Mouse (Mus musculus): ENCODE measurements around the gene Gdi2. TPM values are rescaled to one million over a fixed set of nuclear protein-coding genes. Genes with fewer than 3 reads are reported as not detected.
A peak's percentile ranks its signal among the peaks of the same experiment; 100 is the strongest.
"Not testable (repeated sequence)": the region's sequence is repeated elsewhere in the genome, so short reads cannot be mapped to it uniquely, and the experiment has no call there.

The Gdi2 gene
- 450 and 468 TPM in 2 replicates for polyA plus RNA-seq (2014; fragmentation: Nextera tagmentation; extraction: Ambion mirVana)

DNA sequence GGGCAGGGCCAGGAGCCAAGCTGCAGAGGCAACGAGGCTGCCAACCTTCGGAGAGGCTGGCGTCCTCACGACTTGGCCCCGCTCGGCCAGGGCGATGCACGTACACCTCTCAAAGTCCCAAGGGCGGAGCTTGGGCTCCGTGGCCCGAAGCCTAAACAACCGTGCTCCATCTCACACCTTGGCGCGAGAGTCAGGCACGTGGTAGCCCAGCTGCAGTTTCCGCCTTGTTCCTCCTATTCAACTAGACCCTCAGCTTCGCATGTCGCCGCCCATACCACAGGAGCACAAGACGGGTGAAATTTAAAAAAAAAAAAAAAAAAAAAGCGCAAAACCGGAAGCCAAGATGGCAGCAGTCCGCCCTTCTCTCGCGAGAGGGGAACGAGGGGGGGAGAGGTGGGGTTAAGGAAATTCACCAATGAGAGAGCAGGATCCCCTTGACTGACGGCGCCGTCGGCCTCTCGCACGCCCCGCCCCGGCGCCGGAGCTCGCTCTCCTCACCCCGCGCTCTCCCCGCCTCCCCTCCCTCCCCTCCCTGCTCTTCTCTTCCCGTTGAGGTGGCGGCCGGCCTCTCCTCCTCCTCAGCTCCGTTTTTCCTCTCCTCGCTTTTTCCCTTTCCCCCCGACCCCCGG lies at the start of gene Gdi2:
Gene Gdi2 (plus strand): TSS at position 470 of the 629 bp plus-strand sequence.
- Histone ChIP-seq H3K27ac (ENCODE audit: low read length) (peak within 1 kb of the TSS; percentile 99), H3K27me3 (ENCODE audit: control insufficient read depth, insufficient read depth, low read length) (no peaks in the 10 kb centered on the region), H3K9me3 (ENCODE audit: control insufficient read depth, low read depth, low read length) (no peaks in the 10 kb centered on the region), H3K4me2 (replicated peaks; ENCODE audit: low read depth, low read length) (peak within 1 kb of the TSS; percentile 70), H3K4me3 (ENCODE audit: low read depth, low read length) (peak within 1 kb of the TSS; percentile 94), H3K9ac (replicated peaks; ENCODE audit: low read depth, low read length) (peak within 1 kb of the TSS; percentile 97), H3K36me3 (ENCODE audit: control insufficient read depth, insufficient read depth, low read length) (no peaks in the 10 kb centered on the region), H3K4me1 (ENCODE audit: control insufficient read depth, insufficient read depth, low read length) (peaks cover 20% of the 10 kb centered on the region; the same call in 1 of the 2 replicates)
- peak; percentile 97 for ATAC-seq (ENCODE audit: insufficient number of reproducible peaks, insufficient read depth, low FRiP score, low read depth)
- under 1% methylated on average over 30 of the region's 47 CpGs for whole genome bisulfite sequencing

GRCm38 (mm10) chr13:3495526-3495925 lies 42.3 kb upstream of the Gdi2 start:
- ATAC-seq (ENCODE audit: insufficient number of reproducible peaks, insufficient read depth, low FRiP score, low read depth), result no peak
- Histone ChIP-seq H3K27ac (ENCODE audit: low read length) (no peak overlapping the region), H3K9ac (replicated peaks; ENCODE audit: low read depth, low read length) (no peak overlapping the region), H3K36me3 (ENCODE audit: control insufficient read depth, insufficient read depth, low read length) (no peaks in the 10 kb centered on the region), H3K4me2 (replicated peaks; ENCODE audit: low read depth, low read length) (no peak overlapping the region), H3K4me3 (ENCODE audit: low read depth, low read length) (no peak overlapping the region), H3K9me3 (ENCODE audit: control insufficient read depth, low read depth, low read length) (no peaks in the 10 kb centered on the region), H3K4me1 (ENCODE audit: control insufficient read depth, insufficient read depth, low read length) (no peaks in the 10 kb centered on the region), H3K27me3 (ENCODE audit: control insufficient read depth, insufficient read depth, low read length) (no peaks in the 10 kb centered on the region)
- WGBS, result 95% methylated on average over 4 of the region's 4 CpGs

- ATAC-seq (ENCODE audit: insufficient number of reproducible peaks, insufficient read depth, low FRiP score, low read depth); H3K36me3 ChIP-seq (ENCODE audit: control insufficient read depth, insufficient read depth, low read length); H3K4me1 ChIP-seq (ENCODE audit: control insufficient read depth, insufficient read depth, low read length); H3K27ac ChIP-seq (ENCODE audit: low read length); H3K9ac ChIP-seq (replicated peaks; ENCODE audit: low read depth, low read length); H3K4me2 ChIP-seq (replicated peaks; ENCODE audit: low read depth, low read length); H3K9me3 ChIP-seq (ENCODE audit: control insufficient read depth, low read depth, low read length); H3K27me3 ChIP-seq (ENCODE audit: control insufficient read depth, insufficient read depth, low read length); H3K4me3 ChIP-seq (ENCODE audit: low read depth, low read length): not testable (repeated sequence)
- 75% methylated on average over 6 of the region's 6 CpGs for WGBS
Measured at GRCm38 (mm10) chr13:3501014-3501413, 36.8 kb upstream of the Gdi2 start.

GRCm38 (mm10) chr13:3515351-3515750 lies 22.5 kb upstream of the Gdi2 start:
- 78% methylated on average over 6 of the region's 6 CpGs for WGBS
- ATAC-seq (ENCODE audit: insufficient number of reproducible peaks, insufficient read depth, low FRiP score, low read depth); H3K4me3 ChIP-seq (ENCODE audit: low read depth, low read length): not testable (repeated sequence)

GRCm38 (mm10) chr13:3519357-3519756 lies 18.5 kb upstream of the Gdi2 start:
- not testable (repeated sequence) for ATAC-seq (ENCODE audit: insufficient number of reproducible peaks, insufficient read depth, low FRiP score, low read depth); H3K36me3 ChIP-seq (ENCODE audit: control insufficient read depth, insufficient read depth, low read length); H3K27me3 ChIP-seq (ENCODE audit: control insufficient read depth, insufficient read depth, low read length); H3K27ac ChIP-seq (ENCODE audit: low read length); H3K9me3 ChIP-seq (ENCODE audit: control insufficient read depth, low read depth, low read length); H3K4me2 ChIP-seq (replicated peaks; ENCODE audit: low read depth, low read length); H3K4me3 ChIP-seq (ENCODE audit: low read depth, low read length); H3K4me1 ChIP-seq (ENCODE audit: control insufficient read depth, insufficient read depth, low read length); H3K9ac ChIP-seq (replicated peaks; ENCODE audit: low read depth, low read length)
- 61% methylated on average over 3 of the region's 4 CpGs for WGBS

More at GRCm38 (mm10) chr13:3515351-3515750, 22.5 kb upstream of the Gdi2 start:
- H3K36me3 ChIP-seq (ENCODE audit: control insufficient read depth, insufficient read depth, low read length); H3K9ac ChIP-seq (replicated peaks; ENCODE audit: low read depth, low read length); H3K9me3 ChIP-seq (ENCODE audit: control insufficient read depth, low read depth, low read length); H3K4me2 ChIP-seq (replicated peaks; ENCODE audit: low read depth, low read length); H3K4me1 ChIP-seq (ENCODE audit: control insufficient read depth, insufficient read depth, low read length); H3K27ac ChIP-seq (ENCODE audit: low read length); H3K27me3 ChIP-seq (ENCODE audit: control insufficient read depth, insufficient read depth, low read length): not testable (repeated sequence)

DNA sequence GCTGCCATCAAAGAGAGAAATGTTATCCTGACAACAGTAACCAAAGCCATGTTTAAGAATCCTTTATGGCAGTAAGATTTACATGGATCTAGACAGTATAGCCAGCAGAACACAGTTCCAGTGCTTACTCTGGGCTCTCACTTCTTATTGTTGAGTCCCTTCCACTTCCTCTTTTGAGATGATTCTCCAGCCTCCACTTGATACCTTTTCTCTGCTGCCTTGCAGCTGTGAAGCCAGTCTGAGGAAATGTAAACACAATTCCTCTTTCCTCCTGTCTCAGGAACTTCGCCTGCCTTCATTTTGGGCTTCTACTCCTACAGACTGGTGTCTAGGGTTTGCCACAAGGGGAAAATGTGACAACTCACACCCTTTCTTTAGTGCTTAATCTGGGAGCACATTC lies 17.9 kb upstream of the Gdi2 start:
- not testable (repeated sequence) for H3K4me1 ChIP-seq (ENCODE audit: control insufficient read depth, insufficient read depth, low read length); H3K4me3 ChIP-seq (ENCODE audit: low read depth, low read length); H3K27me3 ChIP-seq (ENCODE audit: control insufficient read depth, insufficient read depth, low read length); H3K9ac ChIP-seq (replicated peaks; ENCODE audit: low read depth, low read length); H3K9me3 ChIP-seq (ENCODE audit: control insufficient read depth, low read depth, low read length); H3K4me2 ChIP-seq (replicated peaks; ENCODE audit: low read depth, low read length); ATAC-seq (ENCODE audit: insufficient number of reproducible peaks, insufficient read depth, low FRiP score, low read depth); H3K36me3 ChIP-seq (ENCODE audit: control insufficient read depth, insufficient read depth, low read length); H3K27ac ChIP-seq (ENCODE audit: low read length)
- WGBS, result 18% methylated on average over 1 of the region's 1 CpGs

GRCm38 (mm10) chr13:3523459-3523858 lies 14.4 kb upstream of the Gdi2 start:
- H3K27ac ChIP-seq (ENCODE audit: low read length), result no peak overlapping the region
- no peak overlapping the region for H3K4me3 ChIP-seq (ENCODE audit: low read depth, low read length)
- no peaks in the 10 kb centered on the region for H3K27me3 ChIP-seq (ENCODE audit: control insufficient read depth, insufficient read depth, low read length)
- no peaks in the 10 kb centered on the region for H3K4me1 ChIP-seq (ENCODE audit: control insufficient read depth, insufficient read depth, low read length)
- no peaks in the 10 kb centered on the region for H3K9me3 ChIP-seq (ENCODE audit: control insufficient read depth, low read depth, low read length)
- no peak overlapping the region for H3K9ac ChIP-seq (replicated peaks; ENCODE audit: low read depth, low read length)
- no peak overlapping the region for H3K4me2 ChIP-seq (replicated peaks; ENCODE audit: low read depth, low read length)
- H3K36me3 ChIP-seq (ENCODE audit: control insufficient read depth, insufficient read depth, low read length), result no peaks in the 10 kb centered on the region
- WGBS, result 56% methylated on average over 6 of the region's 6 CpGs
- no peak for ATAC-seq (ENCODE audit: insufficient number of reproducible peaks, insufficient read depth, low FRiP score, low read depth)

- Histone ChIP-seq H3K9me3 (ENCODE audit: control insufficient read depth, low read depth, low read length) (no peaks in the 10 kb centered on the region), H3K4me1 (ENCODE audit: control insufficient read depth, insufficient read depth, low read length) (no peaks in the 10 kb centered on the region), H3K27me3 (ENCODE audit: control insufficient read depth, insufficient read depth, low read length) (no peaks in the 10 kb centered on the region), H3K4me3 (ENCODE audit: low read depth, low read length) (no peak overlapping the region), H3K4me2 (replicated peaks; ENCODE audit: low read depth, low read length) (no peak overlapping the region), H3K27ac (ENCODE audit: low read length) (no peak overlapping the region), H3K9ac (replicated peaks; ENCODE audit: low read depth, low read length) (no peak overlapping the region), H3K36me3 (ENCODE audit: control insufficient read depth, insufficient read depth, low read length) (no peaks in the 10 kb centered on the region)
- no peak for ATAC-seq (ENCODE audit: insufficient number of reproducible peaks, insufficient read depth, low FRiP score, low read depth)
- WGBS, result 83% methylated on average over 1 of the region's 1 CpGs
Measured at GRCm38 (mm10) chr13:3523946-3524345, 13.9 kb upstream of the Gdi2 start.

GRCm38 (mm10) chr13:3525611-3526051 lies 12.2 kb upstream of the Gdi2 start:
- Histone ChIP-seq H3K9ac (replicated peaks; ENCODE audit: low read depth, low read length) (no peak overlapping the region), H3K4me2 (replicated peaks; ENCODE audit: low read depth, low read length) (no peak overlapping the region), H3K9me3 (ENCODE audit: control insufficient read depth, low read depth, low read length) (no peaks in the 10 kb centered on the region), H3K4me1 (ENCODE audit: control insufficient read depth, insufficient read depth, low read length) (no peaks in the 10 kb centered on the region), H3K27ac (ENCODE audit: low read length) (no peak overlapping the region), H3K27me3 (ENCODE audit: control insufficient read depth, insufficient read depth, low read length) (no peaks in the 10 kb centered on the region), H3K36me3 (ENCODE audit: control insufficient read depth, insufficient read depth, low read length) (no peaks in the 10 kb centered on the region), H3K4me3 (ENCODE audit: low read depth, low read length) (no peak overlapping the region)
- WGBS, result 49% methylated on average over 4 of the region's 4 CpGs
- peak; percentile 65; the same call in 1 of the 2 replicates for ATAC-seq (ENCODE audit: insufficient number of reproducible peaks, insufficient read depth, low FRiP score, low read depth)
